Mouse (Mus musculus) heart, embryonic 14.5 days (tissue): ENCODE measurements around the gene Pold2. TPM values are rescaled to one million over a fixed set of nuclear protein-coding genes. Genes with fewer than 3 reads are reported as not detected.

Experiments used
- ATAC-seq: fragments of 200-750 bp; cut with Nextera tagmentation; 2 replicates; pipeline ENCODE4 v1.8.0; 2017; ENCODE audit warnings: low read depth, moderate TSS enrichment; ENCODE audit not compliant: insufficient number of reproducible peaks, insufficient read depth, low FRiP score
- H3K27ac ChIP-seq, 2 experiments: fragments of 200-500 bp in 1 of 2; fragments of 300-500 bp in 1 of 2; sonication (generic) in 1 of 2; replicated peaks in 1 of 2; 2 replicates each; pipeline ENCODE4 v1.5.1; 2012 to 2014; ENCODE audit warnings: low read depth in 2 of 2, low read length in 2 of 2, control low read depth in 1 of 2, mild to moderate bottlenecking in 1 of 2, mixed read lengths in 1 of 2; ENCODE audit not compliant: control insufficient read depth in 1 of 2, insufficient read depth in 1 of 2
- H3K27me3 ChIP-seq: fragments of 300-500 bp; sonication (generic); 2 replicates; pipeline ENCODE4 v1.6.1; 2014; ENCODE audit warnings: mild to moderate bottlenecking, low read length, control low read depth; ENCODE audit not compliant: control insufficient read depth, insufficient read depth
- H3K36me3 ChIP-seq: fragments of 300-500 bp; sonication (generic); 2 replicates; pipeline ENCODE4 v1.6.1; 2014; ENCODE audit warnings: mild to moderate bottlenecking, control low read depth, low read length, mixed read lengths; ENCODE audit not compliant: control insufficient read depth, insufficient read depth
- H3K4me1 ChIP-seq, 2 experiments: fragments of 200-500 bp in 1 of 2; fragments of 300-500 bp in 1 of 2; sonication (generic) in 1 of 2; 2 replicates each; pipeline ENCODE4 v1.6.1; 2012 to 2014; ENCODE audit warnings: low read length in 2 of 2, control low read depth in 1 of 2, mixed read lengths in 1 of 2; ENCODE audit not compliant: control insufficient read depth in 2 of 2, insufficient read depth in 2 of 2
- H3K4me2 ChIP-seq: fragments of 300-500 bp; sonication (generic); 2 replicates; pipeline ENCODE4 v1.6.1; 2014; ENCODE audit warnings: mild to moderate bottlenecking, low read length
- H3K4me3 ChIP-seq, 2 experiments: fragments of 200-500 bp in 1 of 2; fragments of 300-500 bp in 1 of 2; sonication (generic) in 1 of 2; 2 replicates each; pipeline ENCODE4 v1.5.1; 2012 to 2014; ENCODE audit warnings: low read length in 2 of 2, mild to moderate bottlenecking in 2 of 2, control low read depth in 1 of 2, low read depth in 1 of 2, moderate library complexity in 1 of 2; ENCODE audit not compliant: control insufficient read depth in 1 of 2, insufficient read depth in 1 of 2
- H3K9ac ChIP-seq: fragments of 300-500 bp; sonication (generic); 2 replicates; pipeline ENCODE4 v1.6.1; 2014; ENCODE audit warnings: mild to moderate bottlenecking, low read length
- H3K9me3 ChIP-seq: fragments of 300-500 bp; sonication (generic); 2 replicates; pipeline ENCODE4 v1.6.1; 2016; ENCODE audit warnings: low read length, control low read depth; ENCODE audit not compliant: control insufficient read depth
- WGBS: fragments of 180-500 bp; shearing (Covaris S2); extraction: QIAGEN DNeasy Blood & Tissue Kit; methylation state at CpG from one replicate; pipeline ENCODE4 v1.1.7; 2014; 5-methylcytosine and 5-hydroxymethylcytosine counted together
- polyA plus RNA-seq: library from polyadenylated mRNA; unstranded; fragments of >200 nt; fragmentation: Nextera tagmentation; extraction: Ambion mirVana; gene quantifications from 2 replicates; pipeline ENCODE4 v1.2.1, GENCODE M21; 2014

Pold2 gene
- polyA plus RNA-seq, 1 experiment from 2014 or later, result 77.0 TPM

GRCm38 (mm10) chr11:5827931-5828330, 50.2 kb downstream of the Pold2 start:
- Histone ChIP-seq H3K27ac (no peak overlapping the region), H3K4me3 (no peak overlapping the region), H3K4me2 (no peak overlapping the region), H3K9ac (no peak overlapping the region), H3K27me3 (no peaks in the 10 kb centered on the region), H3K4me1 (peaks cover 3 to 6% of the 10 kb centered on the region in 2 experiments; a peak in 2 of 4 replicates), H3K36me3 (peaks cover 47% of the 10 kb centered on the region), H3K9me3 (no peaks in the 10 kb centered on the region)
- 88% methylated on average over 5 of the region's 5 CpGs for WGBS
- no peak for ATAC-seq

GRCm38 (mm10) chr11:5825432-5825831, 52.7 kb downstream of the Pold2 start:
- no peak overlapping the region for H3K4me3 ChIP-seq
- H3K36me3 ChIP-seq, result peaks cover 23% of the 10 kb centered on the region
- H3K4me2 ChIP-seq, result no peak overlapping the region
- H3K27ac ChIP-seq, result no peak overlapping the region
- H3K4me1 ChIP-seq, result peaks cover 0 to under 1% of the 10 kb centered on the region in 2 experiments; a peak in 1 of 4 replicates
- no peak for ATAC-seq
- H3K27me3 ChIP-seq, result no peaks in the 10 kb centered on the region
- H3K9ac ChIP-seq, result no peak overlapping the region
- no peaks in the 10 kb centered on the region for H3K9me3 ChIP-seq

Other genes with a start within 250 kb of the Pold2 start
- gene Mrps24, start 162.6 kb downstream of the Pold2 start, polyA plus RNA-seq, result 219 and 235 TPM in 2 replicates
- 19.9 and 22.1 TPM in 2 replicates for gene Urgcp, start 115.9 kb downstream of the Pold2 start, polyA plus RNA-seq
- 65.6 and 71.2 TPM in 2 replicates for gene Dbnl, start 89.8 kb downstream of the Pold2 start, polyA plus RNA-seq
- 1,077 and 1,126 TPM in 2 replicates for gene Pgam2, start 74.6 kb downstream of the Pold2 start, polyA plus RNA-seq
- 5.6 and 7.0 TPM in 2 replicates for gene Polm, start 40.3 kb downstream of the Pold2 start, polyA plus RNA-seq
- gene Aebp1, start 16.3 kb downstream of the Pold2 start, polyA plus RNA-seq, result 25.0 and 32.8 TPM in 2 replicates
- gene Myl7, start 20.5 kb upstream of the Pold2 start, polyA plus RNA-seq, result 5,314 and 7,420 TPM in 2 replicates
- gene Gck, start 71.8 kb upstream of the Pold2 start, polyA plus RNA-seq, result 0.39 and 0.65 TPM in 2 replicates
- gene Ykt6, start 77.4 kb upstream of the Pold2 start, polyA plus RNA-seq, result 17.8 and 19.1 TPM in 2 replicates
- 2.4 and 2.5 TPM in 2 replicates for gene Camk2b, start 188.1 kb upstream of the Pold2 start, polyA plus RNA-seq